ENCODE assay signal across 18 mouse cellular contexts in genomic region chr3:106515016-106515415, GRCm38 (mm10). TPM values are rescaled to one million over a fixed set of nuclear protein-coding genes. Genes with fewer than 3 reads are reported as not detected.
DNase-seq lines count a peak whose midpoint lies in the region; ATAC-seq and TF ChIP-seq lines count a peak whose summit lies in the region.
"Had no signal": no experiment of that assay in that cellular context is flagged by ENCODE, and none has a peak within 500 bp of the region (broad histone marks: within the 10 kb centered on the region; RNA-seq: fewer than 3 reads in every experiment).

No protein-coding gene starts in this region.

- no peak overlapping the region for H3K9ac ChIP-seq in liver, embryonic 13.5 days
- no peak overlapping the region for H3K9ac ChIP-seq in liver, embryonic 16.5 days (ENCODE audit: low read depth, low read length)
- no peak overlapping the region for H3K9ac ChIP-seq in midbrain, postnatal 0 days (replicated peaks; ENCODE audit: low read length, poor library complexity, severe bottlenecking)
- H3K9ac ChIP-seq: embryonic facial prominence, embryonic 12.5 days; forebrain, embryonic 12.5 days; heart, embryonic 12.5 days; hindbrain, embryonic 14.5 days had no signal

- H3K4me1 ChIP-seq in liver, embryonic 13.5 days (replicated peaks), result no peaks in the 10 kb centered on the region
- H3K4me1 ChIP-seq in liver, embryonic 16.5 days (ENCODE audit: control insufficient read depth, low read depth, low read length), result no peaks in the 10 kb centered on the region
- no peaks in the 10 kb centered on the region for H3K4me1 ChIP-seq in midbrain, postnatal 0 days (ENCODE audit: insufficient read depth, low read length)
- H3K4me1 ChIP-seq: embryonic facial prominence, embryonic 12.5 days; forebrain, embryonic 12.5 days; heart, embryonic 12.5 days; hindbrain, embryonic 10.5 days had no signal

- no peak for TF ChIP-seq CTCF in midbrain, postnatal 0 days (IDR thresholded peaks at IDR 0.05)

- no peaks in the 10 kb centered on the region for H3K27me3 ChIP-seq in liver, embryonic 13.5 days
- no peaks in the 10 kb centered on the region for H3K27me3 ChIP-seq in liver, embryonic 16.5 days (ENCODE audit: control insufficient read depth, insufficient read depth, low read depth, low read length)
- no peaks in the 10 kb centered on the region for H3K27me3 ChIP-seq in midbrain, postnatal 0 days (ENCODE audit: insufficient read depth, low read length)
- H3K27me3 ChIP-seq: embryonic facial prominence, embryonic 12.5 days; forebrain, embryonic 12.5 days; heart, embryonic 12.5 days had no signal

- H3K4me3 ChIP-seq in liver, embryonic 13.5 days (replicated peaks), result no peak overlapping the region
- H3K4me3 ChIP-seq in liver, embryonic 16.5 days (ENCODE audit: low read depth, low read length), result no peak overlapping the region
- no peak overlapping the region for H3K4me3 ChIP-seq in midbrain, postnatal 0 days (ENCODE audit: low read depth, low read length)
- H3K4me3 ChIP-seq: embryonic facial prominence, embryonic 12.5 days; forebrain, embryonic 12.5 days; heart, embryonic 12.5 days; hindbrain, embryonic 10.5 days had no signal

- H3K9me3 ChIP-seq in liver, embryonic 13.5 days (replicated peaks), result no peaks in the 10 kb centered on the region
- no peaks in the 10 kb centered on the region for H3K9me3 ChIP-seq in liver, embryonic 16.5 days (replicated peaks; ENCODE audit: control insufficient read depth, low read length)
- no peaks in the 10 kb centered on the region for H3K9me3 ChIP-seq in midbrain, postnatal 0 days (ENCODE audit: low read length)
- H3K9me3 ChIP-seq: embryonic facial prominence, embryonic 12.5 days; forebrain, embryonic 12.5 days; heart, embryonic 12.5 days; hindbrain, embryonic 10.5 days had no signal

- no peak overlapping the region for H3K4me2 ChIP-seq in liver, embryonic 13.5 days
- H3K4me2 ChIP-seq in liver, embryonic 16.5 days (ENCODE audit: low read depth, low read length), result no peak overlapping the region
- H3K4me2 ChIP-seq in midbrain, postnatal 0 days (ENCODE audit: low read depth, low read length, poor library complexity, severe bottlenecking), result no peak overlapping the region
- H3K4me2 ChIP-seq: embryonic facial prominence, embryonic 12.5 days; forebrain, embryonic 12.5 days; heart, embryonic 12.5 days; hindbrain, embryonic 14.5 days had no signal

- peak; percentile 47; the same call in 1 of the 2 replicates for ATAC-seq in liver, embryonic 13.5 days (ENCODE audit: low read depth)
- ATAC-seq in liver, embryonic 16.5 days (ENCODE audit: low read depth), result peak; percentile 84
- no peak for ATAC-seq in midbrain, postnatal 0 days (ENCODE audit: low FRiP score)
- ATAC-seq: forebrain, embryonic 16.5 days had no signal

- 75% methylated on average over 6 of the region's 6 CpGs for WGBS in liver, embryonic 13.5 days (ENCODE audit: insufficient replicate concordance)
- 63% methylated on average over 6 of the region's 6 CpGs for WGBS in liver, embryonic 16.5 days (ENCODE audit: insufficient replicate concordance)
- 93% methylated on average over 6 of the region's 6 CpGs for WGBS in midbrain, postnatal 0 days

- DNase-seq in urinary bladder, postnatal 14 days (ENCODE audit: low spot score), result peak; percentile 42
- no peak for DNase-seq in urinary bladder, postnatal 10 days (ENCODE audit: low spot score)
- DNase-seq in liver, embryonic 13.5 days, result no peak
- DNase-seq in midbrain, postnatal 0 days (ENCODE audit: low spot score), result no peak
- no peak for DNase-seq in cerebellum, postnatal 10 days
- DNase-seq: adrenal gland, adult 2 months; adrenal gland, postnatal 25 days; cerebellum, adult 18-20 months; cerebellum, postnatal 14 days; embryo, embryonic 11 days; gastrocnemius, postnatal 25 days had no signal

- no peak overlapping the region for H3K27ac ChIP-seq in liver, embryonic 13.5 days
- H3K27ac ChIP-seq in liver, embryonic 16.5 days (ENCODE audit: low read length), result no peak overlapping the region
- no peak overlapping the region for H3K27ac ChIP-seq in midbrain, postnatal 0 days (ENCODE audit: low read depth, low read length)
- H3K27ac ChIP-seq: embryonic facial prominence, embryonic 12.5 days; forebrain, embryonic 12.5 days; hindbrain, embryonic 10.5 days; hindbrain, embryonic 14.5 days had no signal

- H3K36me3 ChIP-seq in liver, embryonic 13.5 days, result no peaks in the 10 kb centered on the region
- H3K36me3 ChIP-seq in liver, embryonic 16.5 days (ENCODE audit: control insufficient read depth, insufficient read depth), result no peaks in the 10 kb centered on the region
- no peaks in the 10 kb centered on the region for H3K36me3 ChIP-seq in midbrain, postnatal 0 days (ENCODE audit: insufficient read depth, low read length)
- H3K36me3 ChIP-seq: embryonic facial prominence, embryonic 12.5 days; forebrain, embryonic 12.5 days had no signal

RNA-seq across cellular contexts. Expression of gene Dram2, which starts 32.6 kb away (rescaled TPM):
- 28.7 and 32.1 TPM in 2 replicates for polyA plus RNA-seq in liver, embryonic 13.5 days (2015; fragmentation: Nextera tagmentation; extraction: Ambion mirVana)
- 34.7 and 35.9 TPM in 2 replicates for polyA plus RNA-seq in liver, embryonic 16.5 days (2015; fragmentation: Nextera tagmentation; extraction: Ambion mirVana)
- total RNA-seq in midbrain, postnatal 0 days (2014; rRNA removed), result 37.2 and 64.8 TPM in 2 replicates
- polyA plus RNA-seq in midbrain, postnatal 0 days (2015; fragmentation: Nextera tagmentation; extraction: Ambion mirVana), result 64.6 and 67.3 TPM in 2 replicates

RNA-seq across cellular contexts. Expression of gene Cept1, which starts 32.6 kb away (rescaled TPM):
- polyA plus RNA-seq in liver, embryonic 13.5 days (2015; fragmentation: Nextera tagmentation; extraction: Ambion mirVana), result 26.1 and 33.0 TPM in 2 replicates
- polyA plus RNA-seq in liver, embryonic 16.5 days (2015; fragmentation: Nextera tagmentation; extraction: Ambion mirVana), result 31.9 and 33.0 TPM in 2 replicates
- 49.4 and 57.5 TPM in 2 replicates for total RNA-seq in midbrain, postnatal 0 days (2014; rRNA removed)
- 36.6 and 43.0 TPM in 2 replicates for polyA plus RNA-seq in midbrain, postnatal 0 days (2015; fragmentation: Nextera tagmentation; extraction: Ambion mirVana)

RNA-seq across cellular contexts. Expression of gene Dennd2d, which starts 32.8 kb away (rescaled TPM):
- 3.4 and 3.5 TPM in 2 replicates for polyA plus RNA-seq in liver, embryonic 13.5 days (2015; fragmentation: Nextera tagmentation; extraction: Ambion mirVana)
- polyA plus RNA-seq in liver, embryonic 16.5 days (2015; fragmentation: Nextera tagmentation; extraction: Ambion mirVana), result 4.5 and 4.8 TPM in 2 replicates
- 1.2 and 1.4 TPM in 2 replicates for total RNA-seq in midbrain, postnatal 0 days (2014; rRNA removed)
- polyA plus RNA-seq in midbrain, postnatal 0 days (2015; fragmentation: Nextera tagmentation; extraction: Ambion mirVana), result 0.91 and 0.93 TPM in 2 replicates
